Mouse (Mus musculus): Measurements from ENCODE around the gene Yju2. TPM values are rescaled to one million over a fixed set of nuclear protein-coding genes. Genes with fewer than 3 reads are reported as not detected.

The Yju2 gene
- polyA plus RNA-seq, 1 experiment from 2014 or later = 21.7 TPM

GRCm38 (mm10) chr17:55990278-55990898, 31.5 kb downstream of the Yju2 start:
- Histone ChIP-seq H3K36me3 (peaks cover 6% of the 10 kb centered on the region; the same call in 1 of the 2 replicates), H3K9me3 (no peaks in the 10 kb centered on the region), H3K4me2 (no peak overlapping the region), H3K9ac (no peak overlapping the region), H3K27ac (no peak overlapping the region), H3K4me1 (peaks cover 11% of the 10 kb centered on the region), H3K4me3 (no peak overlapping the region), H3K27me3 (no peaks in the 10 kb centered on the region)
- 86% methylated on average over 8 of the region's 8 CpGs for WGBS
- ATAC-seq (ENCODE audit: insufficient number of reproducible peaks, low FRiP score, low TSS enrichment, low read depth) = peak; percentile 50; the same call in 1 of the 2 replicates

GRCm38 (mm10) chr17:55996007-55996406, 37.1 kb downstream of the Yju2 start:
- Histone ChIP-seq H3K36me3 (peaks cover 9% of the 10 kb centered on the region; the same call in 1 of the 2 replicates), H3K27ac (no peak overlapping the region), H3K27me3 (peaks cover 10% of the 10 kb centered on the region), H3K4me1 (no peaks in the 10 kb centered on the region), H3K9ac (no peak overlapping the region), H3K9me3 (no peaks in the 10 kb centered on the region), H3K4me2 (no peak overlapping the region), H3K4me3 (no peak overlapping the region)
- WGBS = 74% methylated on average over 15 of the region's 15 CpGs
- no peak for ATAC-seq (ENCODE audit: insufficient number of reproducible peaks, low FRiP score, low TSS enrichment, low read depth)

GRCm38 (mm10) chr17:55999794-56000499, 41.0 kb downstream of the Yju2 start:
- no peak for ATAC-seq (ENCODE audit: insufficient number of reproducible peaks, low FRiP score, low TSS enrichment, low read depth)
- Histone ChIP-seq H3K9ac (no peak overlapping the region), H3K9me3 (no peaks in the 10 kb centered on the region), H3K4me1 (no peaks in the 10 kb centered on the region), H3K4me2 (peak overlapping the region; percentile 12; the same call in 1 of the 2 replicates), H3K36me3 (peaks cover 9% of the 10 kb centered on the region; the same call in 1 of the 2 replicates), H3K27me3 (peaks cover 10% of the 10 kb centered on the region), H3K27ac (no peak overlapping the region), H3K4me3 (no peak overlapping the region)
- 13% methylated on average over 30 of the region's 30 CpGs for WGBS

- Histone ChIP-seq H3K4me3 (no peak overlapping the region), H3K27me3 (peaks cover 10% of the 10 kb centered on the region), H3K27ac (no peak overlapping the region), H3K9ac (no peak overlapping the region), H3K36me3 (no peaks in the 10 kb centered on the region), H3K9me3 (no peaks in the 10 kb centered on the region), H3K4me2 (no peak overlapping the region), H3K4me1 (peaks cover 11% of the 10 kb centered on the region)
- 79% methylated on average over 3 of the region's 3 CpGs for WGBS
- no peak for ATAC-seq (ENCODE audit: insufficient number of reproducible peaks, low FRiP score, low TSS enrichment, low read depth)
Observed at GRCm38 (mm10) chr17:56003000-56003399, 44.1 kb downstream of the Yju2 start.

GRCm38 (mm10) chr17:56005415-56006061, 46.6 kb downstream of the Yju2 start, which contains the start of the genes Stap2 and Mpnd:
Gene Stap2 (minus strand): TSS chr17:56005584.
Gene Mpnd (plus strand): TSS chr17:56005711.
- H3K9ac ChIP-seq = no peak within 1 kb of the TSS
- H3K36me3 ChIP-seq = no peaks in the 10 kb centered on the region
- H3K9me3 ChIP-seq = no peaks in the 10 kb centered on the region
- H3K4me3 ChIP-seq = peak within 1 kb of the TSS; percentile 29
- H3K4me2 ChIP-seq = peak within 1 kb of the TSS; percentile 32
- peaks cover 22% of the 10 kb centered on the region for H3K4me1 ChIP-seq
- ATAC-seq (ENCODE audit: insufficient number of reproducible peaks, low FRiP score, low TSS enrichment, low read depth) = no peak
- peaks cover 3% of the 10 kb centered on the region for H3K27me3 ChIP-seq
- no peak within 1 kb of the TSS for H3K27ac ChIP-seq
- WGBS = 30% methylated on average over 9 of the region's 13 CpGs

- Histone ChIP-seq H3K4me1 (peaks cover 26% of the 10 kb centered on the region), H3K9me3 (no peaks in the 10 kb centered on the region), H3K36me3 (peaks cover 7% of the 10 kb centered on the region), H3K4me3 (no peak overlapping the region), H3K4me2 (no peak overlapping the region), H3K27ac (no peak overlapping the region), H3K27me3 (no peaks in the 10 kb centered on the region), H3K9ac (no peak overlapping the region)
- no peak for ATAC-seq (ENCODE audit: insufficient number of reproducible peaks, low FRiP score, low TSS enrichment, low read depth)
- 54% methylated on average over 10 of the region's 10 CpGs for WGBS
Observed at GRCm38 (mm10) chr17:56006956-56007355, 48.1 kb downstream of the Yju2 start.

- Histone ChIP-seq H3K36me3 (peaks cover 13% of the 10 kb centered on the region), H3K4me1 (peaks cover 26% of the 10 kb centered on the region), H3K4me2 (peak overlapping the region; percentile 98), H3K9me3 (no peaks in the 10 kb centered on the region), H3K27me3 (no peaks in the 10 kb centered on the region), H3K4me3 (peak overlapping the region; percentile 91), H3K9ac (no peak overlapping the region), H3K27ac (peak overlapping the region; percentile 92)
- WGBS = 26% methylated on average over 13 of the region's 14 CpGs
- ATAC-seq (ENCODE audit: insufficient number of reproducible peaks, low FRiP score, low TSS enrichment, low read depth) = peak; percentile 3; the same call in 1 of the 2 replicates
Observed at GRCm38 (mm10) chr17:56007444-56008355, 48.8 kb downstream of the Yju2 start.

- under 1% methylated on average over 21 of the region's 21 CpGs for WGBS
- H3K27ac ChIP-seq = peak overlapping the region; percentile 92
Observed at GRCm38 (mm10) chr17:56008356-56009087, 49.6 kb downstream of the Yju2 start.

GRCm38 (mm10) chr17:56009088-56009961, 50.4 kb downstream of the Yju2 start:
- Histone ChIP-seq H3K9me3 (no peaks in the 10 kb centered on the region), H3K27ac (peak overlapping the region; percentile 92), H3K36me3 (peaks cover 23% of the 10 kb centered on the region), H3K4me3 (peak overlapping the region; percentile 91), H3K27me3 (no peaks in the 10 kb centered on the region), H3K4me2 (peak overlapping the region; percentile 98), H3K9ac (peak overlapping the region; percentile 82), H3K4me1 (peaks cover 26% of the 10 kb centered on the region)
- 1% methylated on average over 62 of the region's 62 CpGs for WGBS
- ATAC-seq (ENCODE audit: insufficient number of reproducible peaks, low FRiP score, low TSS enrichment, low read depth) = peak; percentile 89

More at GRCm38 (mm10) chr17:56008356-56009087, 49.6 kb downstream of the Yju2 start:
- no peaks in the 10 kb centered on the region for H3K9me3 ChIP-seq
- peak overlapping the region; percentile 51; the same call in 1 of the 2 replicates for H3K9ac ChIP-seq
- H3K4me2 ChIP-seq = peak overlapping the region; percentile 98
- H3K4me1 ChIP-seq = peaks cover 26% of the 10 kb centered on the region
- ATAC-seq (ENCODE audit: insufficient number of reproducible peaks, low FRiP score, low TSS enrichment, low read depth) = peak; percentile 90
- H3K36me3 ChIP-seq = peaks cover 19% of the 10 kb centered on the region
- peak overlapping the region; percentile 91 for H3K4me3 ChIP-seq
- no peaks in the 10 kb centered on the region for H3K27me3 ChIP-seq

- peak overlapping the region; percentile 91 for H3K4me3 ChIP-seq
- no peaks in the 10 kb centered on the region for H3K27me3 ChIP-seq
- ATAC-seq (ENCODE audit: insufficient number of reproducible peaks, low FRiP score, low TSS enrichment, low read depth) = no peak
- no peaks in the 10 kb centered on the region for H3K9me3 ChIP-seq
- peak overlapping the region; percentile 92; the same call in 1 of the 2 replicates for H3K27ac ChIP-seq
- peaks cover 26% of the 10 kb centered on the region for H3K36me3 ChIP-seq
- peak overlapping the region; percentile 98 for H3K4me2 ChIP-seq
- H3K9ac ChIP-seq = peak overlapping the region; percentile 82; the same call in 1 of the 2 replicates
- peaks cover 26% of the 10 kb centered on the region for H3K4me1 ChIP-seq
- 31% methylated on average over 2 of the region's 2 CpGs for WGBS
Observed at GRCm38 (mm10) chr17:56009962-56010240, 51.0 kb downstream of the Yju2 start.
